Mouse (Mus musculus) midbrain, postnatal 0 days (tissue): ENCODE measurements at regions not wholly inside any gene's neighbourhood (a gene's known extent, or its start where the extent isn't known, plus 50 kb on each side); places are given as distances from the start of the nearest gene placed in this dataset.

Source experiments
- ATAC-seq: fragments of 200-750 bp; cut with Nextera tagmentation; 2 replicates; pipeline ENCODE4 v1.8.0; 2017; ENCODE audit warnings: moderate number of reproducible peaks, mild to moderate bottlenecking, moderate TSS enrichment, moderate library complexity; ENCODE audit not compliant: low FRiP score
- DNase-seq: peaks from one replicate; pipeline ENCODE4 v3.0.0-alpha.2; 2015; ENCODE audit warnings: low spot score
- H3K27ac ChIP-seq: fragments of 300-500 bp; sonication (generic); 2 replicates; pipeline ENCODE4 v1.5.1; 2014; ENCODE audit warnings: low read depth, mild to moderate bottlenecking, low read length, mixed read lengths
- H3K27me3 ChIP-seq: fragments of 300-500 bp; sonication (generic); 2 replicates; pipeline ENCODE4 v1.6.1; 2014; ENCODE audit warnings: low read length, control low read depth, mixed read lengths; ENCODE audit not compliant: insufficient read depth
- H3K36me3 ChIP-seq: fragments of 300-500 bp; sonication (generic); 2 replicates; pipeline ENCODE4 v1.6.1; 2014; ENCODE audit warnings: low read length, control low read depth, mixed read lengths; ENCODE audit not compliant: insufficient read depth
- H3K4me1 ChIP-seq: fragments of 300-500 bp; sonication (generic); 2 replicates; pipeline ENCODE4 v1.6.1; 2014; ENCODE audit warnings: mild to moderate bottlenecking, control low read depth, antibody characterized with exemption, low read length, mixed read lengths; ENCODE audit not compliant: insufficient read depth
- H3K4me2 ChIP-seq: fragments of 300-500 bp; sonication (generic); 2 replicates; pipeline ENCODE4 v1.6.1; 2014; ENCODE audit warnings: low read depth, mild to moderate bottlenecking, low read length, mixed read lengths; ENCODE audit not compliant: poor library complexity, severe bottlenecking
- H3K4me3 ChIP-seq: fragments of 300-500 bp; sonication (generic); 2 replicates; pipeline ENCODE4 v1.5.1; 2014; ENCODE audit warnings: low read depth, mild to moderate bottlenecking, low read length, moderate library complexity
- H3K9ac ChIP-seq: fragments of 300-500 bp; sonication (generic); replicated peaks from 2 replicates; pipeline ENCODE4 v1.6.1; 2014; ENCODE audit warnings: mild to moderate bottlenecking, low read length, moderate library complexity, mixed read lengths; ENCODE audit not compliant: poor library complexity, severe bottlenecking
- H3K9me3 ChIP-seq: fragments of 300-500 bp; sonication (generic); 2 replicates; pipeline ENCODE4 v1.6.1; 2016; ENCODE audit warnings: low read length, control low read depth
- CTCF ChIP-seq: IDR thresholded peaks from 2 replicates; pipeline ENCODE4 v1.5.1; 2016; ENCODE audit warnings: antibody characterized with exemption, mild to moderate bottlenecking
- WGBS: fragments of 180-500 bp; shearing (Covaris S2); extraction: QIAGEN DNeasy Blood & Tissue Kit; methylation state at CpG from one replicate; pipeline ENCODE4 v1.1.7; 2014; 5-methylcytosine and 5-hydroxymethylcytosine counted together

DNA sequence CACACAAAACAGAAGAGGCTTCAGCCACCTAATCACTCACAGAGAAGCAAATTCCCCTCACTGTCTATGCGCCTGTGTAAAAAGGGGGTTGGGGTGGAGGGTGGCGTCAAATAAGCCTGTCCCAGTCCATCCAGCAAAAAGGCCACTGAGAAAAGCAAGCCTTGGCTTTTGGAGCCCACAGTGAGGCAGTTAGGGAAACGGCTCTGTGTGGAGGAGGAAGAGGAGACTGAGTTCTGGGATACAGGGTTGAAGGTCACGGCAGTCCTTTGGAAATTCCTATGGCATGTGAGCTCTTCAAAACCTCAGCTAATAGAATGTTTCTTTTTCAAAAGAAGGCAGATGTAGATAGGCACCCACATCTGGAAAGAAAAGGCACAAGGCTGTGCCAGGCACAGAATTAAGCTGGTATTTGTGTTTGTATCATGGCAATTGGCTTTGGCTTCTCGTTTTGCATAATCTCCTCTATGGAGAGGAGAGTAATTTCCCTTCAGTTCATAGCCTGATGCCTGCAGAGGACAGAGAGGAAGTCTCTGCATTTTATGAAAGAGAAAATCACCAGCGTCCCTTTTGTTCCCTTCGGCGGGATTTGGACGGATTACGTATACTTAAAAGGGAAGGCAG, 319.3 kb downstream of the Sorl1 start:
- no peak overlapping the region for H3K4me3 ChIP-seq
- H3K9me3 ChIP-seq: no peaks in the 10 kb centered on the region
- peak overlapping the region; percentile 80 for H3K27ac ChIP-seq
- peaks cover 19% of the 10 kb centered on the region; the same call in 1 of the 2 replicates for H3K4me1 ChIP-seq
- no peak overlapping the region; the same call in 1 of the 2 replicates for H3K4me2 ChIP-seq
- ATAC-seq: 0 out of 2 replicates have a peak, but pooled peaks have one; percentile 36
- H3K27me3 ChIP-seq: no peaks in the 10 kb centered on the region
- 0 out of 2 replicates have a peak overlapping the region, but pooled peaks have one; percentile 19 for H3K9ac ChIP-seq
- 10% methylated on average over 10 of the region's 10 CpGs for WGBS
- no peak for TF ChIP-seq CTCF
- H3K36me3 ChIP-seq: no peaks in the 10 kb centered on the region
- DNase-seq: no peak

DNA sequence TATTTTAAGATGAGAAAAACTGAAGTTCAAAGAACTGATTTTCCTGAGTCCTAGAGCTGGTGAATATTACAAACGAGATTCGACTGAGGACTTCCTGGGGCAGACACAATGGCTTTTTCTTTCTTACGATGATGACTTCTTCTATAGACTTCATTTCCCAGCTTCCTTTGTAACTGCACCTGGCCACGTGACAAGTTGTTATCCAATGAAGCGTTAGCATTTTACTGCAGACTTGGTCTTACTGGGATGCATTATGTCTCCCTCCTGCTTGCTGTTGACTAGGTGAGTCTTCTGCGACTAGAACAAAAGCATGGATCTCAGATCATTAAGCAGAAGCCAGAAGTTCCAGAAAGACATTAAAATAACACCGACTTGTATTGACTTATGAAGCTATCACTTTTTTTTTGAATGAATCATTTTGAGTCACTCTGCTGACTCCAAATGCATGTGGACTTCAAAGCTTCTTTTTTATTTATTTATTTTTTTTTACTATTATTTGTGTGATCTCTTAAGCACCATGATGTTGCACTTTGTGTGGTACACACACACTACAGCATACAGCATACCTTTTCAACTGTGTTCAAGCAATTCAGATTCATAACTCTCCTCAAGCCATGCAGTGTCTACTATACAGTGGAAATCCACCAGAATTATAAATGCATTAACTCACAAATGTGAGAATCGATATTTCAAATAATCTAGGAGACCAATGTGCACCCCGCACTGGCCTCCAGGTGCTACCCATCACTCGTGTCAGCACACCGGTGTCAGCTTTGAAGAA, 320.2 kb downstream of the Sorl1 start:
- ATAC-seq: peak; percentile 66; the same call in 1 of the 2 replicates
- TF ChIP-seq CTCF: no peak

GRCm38 (mm10) chr9:41801376-41801775, 322.7 kb downstream of the Sorl1 start:
- 88% methylated on average over 4 of the region's 4 CpGs for WGBS
- peaks cover 16% of the 10 kb centered on the region; the same call in 1 of the 2 replicates for H3K4me1 ChIP-seq
- H3K9me3 ChIP-seq: no peaks in the 10 kb centered on the region
- ATAC-seq (no peak), DNase-seq (no peak)
- H3K36me3 ChIP-seq: no peaks in the 10 kb centered on the region
- no peaks in the 10 kb centered on the region for H3K27me3 ChIP-seq
- TF ChIP-seq CTCF: no peak
- no peak overlapping the region for H3K27ac ChIP-seq
- H3K9ac ChIP-seq: no peak overlapping the region
- no peak overlapping the region for H3K4me2 ChIP-seq
- H3K4me3 ChIP-seq: no peak overlapping the region

More for the DNA sequence above, 320.2 kb downstream of the Sorl1 start:
- 39% methylated on average over 11 of the region's 11 CpGs for WGBS
- H3K27ac ChIP-seq: peak overlapping the region; percentile 80; the same call in 1 of the 2 replicates
- H3K4me1 ChIP-seq: peaks cover 19% of the 10 kb centered on the region; the same call in 1 of the 2 replicates
- H3K4me2 ChIP-seq: no peak overlapping the region
- DNase-seq: peak; percentile 77
- H3K4me3 ChIP-seq: no peak overlapping the region
- H3K9ac ChIP-seq: no peak overlapping the region
- H3K9me3 ChIP-seq: no peaks in the 10 kb centered on the region
- no peaks in the 10 kb centered on the region for H3K27me3 ChIP-seq
- H3K36me3 ChIP-seq: no peaks in the 10 kb centered on the region

- H3K9me3 ChIP-seq: no peaks in the 10 kb centered on the region
- no peaks in the 10 kb centered on the region for H3K36me3 ChIP-seq
- DNase-seq (no peak), ATAC-seq (no peak)
- H3K4me1 ChIP-seq: no peaks in the 10 kb centered on the region
- no peak overlapping the region for H3K27ac ChIP-seq
- WGBS: 68% methylated on average over 6 of the region's 6 CpGs
- TF ChIP-seq CTCF: no peak
- H3K4me2 ChIP-seq: no peak overlapping the region
- no peak overlapping the region for H3K4me3 ChIP-seq
- H3K27me3 ChIP-seq: no peaks in the 10 kb centered on the region
- H3K9ac ChIP-seq: no peak overlapping the region
Observed at GRCm38 (mm10) chr9:41792830-41793213, 331.3 kb downstream of the Sorl1 start.

- no peak for TF ChIP-seq CTCF
- Histone ChIP-seq H3K27me3 (no peaks in the 10 kb centered on the region), H3K4me3 (no peak overlapping the region), H3K27ac (no peak overlapping the region), H3K36me3 (no peaks in the 10 kb centered on the region), H3K4me1 (no peaks in the 10 kb centered on the region), H3K4me2 (no peak overlapping the region), H3K9me3 (no peaks in the 10 kb centered on the region), H3K9ac (no peak overlapping the region)
- ATAC-seq (no peak), DNase-seq (no peak)
- WGBS: 57% methylated on average over 4 of the region's 4 CpGs
Observed at GRCm38 (mm10) chr9:41792173-41792829, 331.8 kb downstream of the Sorl1 start.
